Mouse (Mus musculus): ENCODE data around the gene Purb.
"Not testable (repeated sequence)": the region's sequence is repeated elsewhere in the genome, so short reads cannot be mapped to it uniquely, and the experiment has no call there.

The Purb gene

GRCm38 (mm10) chr11:6443727-6444076 lies 32.0 kb downstream of the Purb start:
- DNase-seq: no peak

- DNase-seq: no peak
Observed at GRCm38 (mm10) chr11:6443102-6443501, 32.6 kb downstream of the Purb start.

- no peak for DNase-seq
Observed at GRCm38 (mm10) chr11:6442566-6442965, 33.2 kb downstream of the Purb start.

- DNase-seq: no peak
Observed at GRCm38 (mm10) chr11:6440171-6440570, 35.5 kb downstream of the Purb start.

- DNase-seq: no peak
Observed at GRCm38 (mm10) chr11:6437667-6438066, 38.0 kb downstream of the Purb start.

GRCm38 (mm10) chr11:6436442-6436841 lies 39.3 kb downstream of the Purb start:
- peak; percentile 67 to 75 for DNase-seq

- DNase-seq: no peak
Observed at GRCm38 (mm10) chr11:6430186-6430585, 45.5 kb downstream of the Purb start.

GRCm38 (mm10) chr11:6420722-6421350 lies 54.9 kb downstream of the Purb start:
- DNase-seq: no peak

GRCm38 (mm10) chr11:6420283-6420703 lies 55.4 kb downstream of the Purb start:
- DNase-seq: no peak

GRCm38 (mm10) chr11:6419156-6419555 lies 56.6 kb downstream of the Purb start:
- DNase-seq: not testable (repeated sequence)

GRCm38 (mm10) chr11:6418751-6419150 lies 57.0 kb downstream of the Purb start:
- DNase-seq: no peak
